Mouse (Mus musculus): ENCODE measurements around the gene AI837181. TPM values are rescaled to one million over a fixed set of nuclear protein-coding genes. Genes with fewer than 3 reads are reported as not detected.
"Not testable (repeated sequence)": the region's sequence is repeated elsewhere in the genome, so short reads cannot be mapped to it uniquely, and the experiment has no call there.

AI837181 gene
- polyA plus RNA-seq, 1 experiment from 2014 or later: 67.9 TPM

DNA sequence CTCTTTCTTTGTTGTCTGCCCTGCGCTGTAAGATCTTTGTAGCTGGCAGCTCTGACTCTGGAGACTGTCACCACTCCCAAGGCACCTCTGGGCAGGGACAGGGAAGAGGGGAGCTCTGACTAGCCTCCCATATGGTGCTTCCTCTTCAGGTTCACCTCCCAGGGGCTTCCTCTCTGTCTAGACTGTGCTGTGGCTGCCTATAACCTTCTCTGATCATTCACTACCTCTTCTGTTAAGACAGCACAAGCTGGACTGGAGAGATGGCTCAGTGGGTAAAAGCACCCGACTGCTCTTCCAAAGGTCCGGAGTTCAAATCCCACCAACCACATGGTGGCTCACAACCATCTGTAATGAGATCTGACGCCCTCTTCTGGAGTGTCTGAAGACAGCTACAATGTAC is 23.9 kb upstream of the AI837181 start:
- H3K27me3 ChIP-seq; H3K9ac ChIP-seq; H3K4me2 ChIP-seq (replicated peaks); H3K4me3 ChIP-seq; ATAC-seq (ENCODE audit: insufficient number of reproducible peaks, insufficient read depth, low FRiP score, low TSS enrichment); H3K36me3 ChIP-seq; H3K9me3 ChIP-seq; H3K4me1 ChIP-seq; H3K27ac ChIP-seq: not testable (repeated sequence)
- WGBS: 63% methylated on average over 4 of the region's 4 CpGs

DNA sequence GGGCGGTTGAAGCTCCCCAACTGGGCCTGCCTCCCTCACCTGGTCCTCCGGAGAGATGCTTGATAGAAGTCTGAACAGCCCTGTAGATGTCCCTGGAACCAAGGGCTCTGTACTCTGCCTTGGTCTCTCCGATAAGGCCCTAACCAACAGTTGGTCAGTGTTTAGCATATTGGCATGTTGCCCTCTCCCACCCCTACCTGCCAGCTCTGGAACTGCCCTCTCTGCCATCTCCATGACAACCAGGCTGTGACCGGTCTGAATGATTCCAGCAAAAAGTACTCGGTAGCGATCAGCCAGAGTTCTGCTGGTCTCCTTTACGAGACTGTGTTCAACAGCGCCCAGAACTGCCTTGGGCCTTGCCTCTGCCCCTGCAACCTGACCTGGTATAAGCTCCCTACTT is 22.7 kb upstream of the AI837181 start, which contains the start of gene Tsga10ip:
Gene Tsga10ip (minus strand): TSS at position 234 of the 400 bp plus-strand sequence.
- H3K9me3 ChIP-seq: no peaks in the 10 kb centered on the region
- no peaks in the 10 kb centered on the region for H3K36me3 ChIP-seq
- peaks cover 3% of the 10 kb centered on the region; the same call in 1 of the 2 replicates for H3K4me1 ChIP-seq
- H3K27ac ChIP-seq: no peak within 1 kb of the TSS
- no peak for ATAC-seq (ENCODE audit: insufficient number of reproducible peaks, insufficient read depth, low FRiP score, low TSS enrichment)
- 82% methylated on average over 8 of the region's 8 CpGs for WGBS
- no peak within 1 kb of the TSS for H3K9ac ChIP-seq
- no peak within 1 kb of the TSS for H3K4me2 ChIP-seq (replicated peaks)
- no peak within 1 kb of the TSS for H3K4me3 ChIP-seq
- H3K27me3 ChIP-seq: no peaks in the 10 kb centered on the region

DNA sequence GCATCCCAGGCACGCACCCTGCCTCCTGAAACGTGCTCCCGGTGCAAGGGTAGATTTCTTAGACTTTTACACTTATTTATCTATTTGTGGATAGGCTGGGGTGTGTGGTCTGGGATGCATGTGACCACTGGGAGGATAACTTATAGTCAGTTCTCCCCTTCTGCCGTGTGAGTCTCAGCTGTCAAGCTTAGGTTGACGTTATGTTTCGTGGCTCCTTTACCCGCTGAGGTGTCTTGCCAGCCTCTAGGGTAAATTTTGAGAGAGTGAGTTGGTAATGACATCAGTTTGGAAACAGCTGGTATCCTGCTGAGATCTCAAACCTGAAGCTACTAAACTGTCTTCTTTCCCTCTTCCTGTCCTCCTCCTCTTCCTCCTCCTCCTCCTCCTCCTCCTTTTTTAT is 19.0 kb upstream of the AI837181 start:
- peak overlapping the region; percentile 54; the same call in 1 of the 2 replicates for H3K27ac ChIP-seq
- H3K36me3 ChIP-seq: no peaks in the 10 kb centered on the region
- H3K9ac ChIP-seq: peak overlapping the region; percentile 47
- peaks cover 3% of the 10 kb centered on the region; the same call in 1 of the 2 replicates for H3K4me1 ChIP-seq
- H3K4me2 ChIP-seq (replicated peaks): peak overlapping the region; percentile 47
- no peak for ATAC-seq (ENCODE audit: insufficient number of reproducible peaks, insufficient read depth, low FRiP score, low TSS enrichment)
- peak overlapping the region; percentile 35 for H3K4me3 ChIP-seq
- no peaks in the 10 kb centered on the region for H3K27me3 ChIP-seq
- WGBS: 23% methylated on average over 7 of the region's 7 CpGs
- H3K9me3 ChIP-seq: no peaks in the 10 kb centered on the region

DNA sequence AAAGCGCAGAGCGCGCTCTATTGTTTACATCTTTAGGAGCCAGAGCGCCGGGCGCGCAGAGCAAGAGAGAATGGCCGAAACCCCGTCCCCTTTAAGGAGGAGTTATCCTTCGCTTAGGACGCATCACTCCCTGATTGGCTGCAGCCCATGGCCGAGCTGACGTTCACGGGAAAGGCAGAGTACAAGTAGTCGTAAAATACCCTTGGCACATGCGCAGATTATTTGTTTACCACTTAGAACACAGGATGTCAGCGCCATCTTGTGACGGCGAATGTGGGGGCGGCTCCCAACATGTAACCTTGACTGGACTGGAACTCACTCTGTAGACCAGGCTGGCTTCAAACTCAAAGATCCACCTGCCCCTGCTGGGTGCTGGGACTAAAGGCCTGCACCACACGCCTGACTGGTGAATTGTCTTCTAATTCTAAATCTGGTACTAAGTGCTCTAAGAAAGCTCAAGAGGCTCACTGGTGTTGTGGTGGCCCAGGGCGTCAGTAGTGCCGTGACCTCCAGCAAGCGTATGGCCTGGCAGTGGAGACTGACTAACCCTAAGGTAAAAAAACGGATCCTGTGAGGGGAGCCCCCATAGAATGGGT is 18.3 kb upstream of the AI837181 start:
- Histone ChIP-seq H3K4me3 (peak overlapping the region; percentile 48), H3K9ac (peak overlapping the region; percentile 47), H3K27ac (peak overlapping the region; percentile 85), H3K4me2 (replicated peaks) (peak overlapping the region; percentile 71)
- whole genome bisulfite sequencing: 10% methylated on average over 25 of the region's 25 CpGs
- not testable (repeated sequence) for H3K36me3 ChIP-seq, H3K4me1 ChIP-seq, H3K9me3 ChIP-seq, H3K27me3 ChIP-seq
- peak; percentile 72 for ATAC-seq (ENCODE audit: insufficient number of reproducible peaks, insufficient read depth, low FRiP score, low TSS enrichment)

DNA sequence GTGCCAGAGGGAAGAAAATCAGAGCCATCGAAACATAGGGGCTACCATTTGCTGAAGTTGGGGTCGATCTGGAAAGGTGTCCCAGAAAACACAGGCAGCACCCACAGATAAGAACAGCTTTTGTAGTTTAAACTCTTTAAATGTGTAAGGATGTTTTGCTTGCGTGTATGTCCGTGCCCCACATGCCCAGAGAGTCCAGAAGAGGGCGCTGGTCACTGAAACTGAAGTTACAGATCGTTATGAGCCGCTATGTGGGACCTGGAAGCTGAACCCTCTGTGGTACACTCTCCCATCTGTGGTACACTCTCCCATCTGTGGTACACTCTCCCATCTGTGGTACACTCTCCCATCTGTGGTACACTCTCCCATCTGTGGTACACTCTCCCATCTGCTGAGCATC is 17.8 kb upstream of the AI837181 start:
- Histone ChIP-seq H3K4me1 (peaks cover 8% of the 10 kb centered on the region; the same call in 1 of the 2 replicates), H3K27ac (peak overlapping the region; percentile 85), H3K36me3 (no peaks in the 10 kb centered on the region), H3K4me3 (peak overlapping the region; percentile 48), H3K4me2 (replicated peaks) (peak overlapping the region; percentile 71), H3K9ac (peak overlapping the region; percentile 46), H3K9me3 (no peaks in the 10 kb centered on the region), H3K27me3 (no peaks in the 10 kb centered on the region)
- ATAC-seq (ENCODE audit: insufficient number of reproducible peaks, insufficient read depth, low FRiP score, low TSS enrichment): no peak
- WGBS: 21% methylated on average over 7 of the region's 7 CpGs

DNA sequence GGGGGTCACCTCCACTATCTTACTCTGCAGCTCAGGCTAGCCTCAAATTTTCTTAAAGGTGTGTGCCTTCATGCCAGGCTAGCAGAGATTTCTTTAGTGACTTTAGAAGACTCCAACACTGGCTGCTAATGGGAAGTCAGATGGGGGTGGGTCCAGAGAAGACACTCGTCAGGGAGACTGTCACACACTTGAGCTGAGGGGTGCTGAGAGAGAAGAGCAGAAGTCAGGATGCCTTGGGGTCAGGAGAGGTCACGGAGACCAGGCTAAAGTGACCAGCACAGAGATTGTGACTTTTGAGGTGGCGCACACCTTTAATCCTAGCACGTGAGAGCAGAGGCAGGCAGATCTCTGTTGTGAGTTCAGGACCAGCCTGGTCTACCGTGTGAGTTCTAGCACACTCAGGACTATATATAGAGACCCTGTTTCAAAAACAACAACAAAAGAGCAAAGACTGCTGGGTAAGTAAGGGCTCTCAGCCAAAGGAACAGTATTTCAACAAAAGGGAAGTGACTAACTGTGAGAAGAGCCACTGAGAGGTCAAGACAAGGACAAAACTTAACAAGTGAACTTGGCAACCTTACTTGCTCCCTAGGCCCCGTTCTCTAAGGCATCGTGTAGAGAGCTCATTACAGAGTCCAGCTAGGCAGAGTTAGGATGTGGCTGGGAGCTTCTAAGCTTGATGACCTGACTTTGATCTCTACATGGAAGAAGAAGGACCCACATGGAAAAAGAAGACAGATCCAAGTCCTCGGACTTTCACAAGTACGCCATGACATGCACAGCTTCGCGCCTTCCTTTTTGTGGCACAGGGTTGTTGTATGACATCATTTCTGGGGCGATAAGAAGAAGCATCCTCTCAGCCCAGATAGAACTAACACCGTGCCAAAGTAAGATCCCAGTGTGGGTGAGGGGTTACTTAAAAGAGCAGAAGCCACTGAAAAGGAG is 16.6 kb upstream of the AI837181 start:
- H3K9me3 ChIP-seq: no peaks in the 10 kb centered on the region
- 87% methylated on average over 13 of the region's 13 CpGs for WGBS
- H3K9ac ChIP-seq: no peak overlapping the region
- ATAC-seq (ENCODE audit: insufficient number of reproducible peaks, insufficient read depth, low FRiP score, low TSS enrichment): no peak
- H3K4me2 ChIP-seq (replicated peaks): peak overlapping the region; percentile 71; the same call in 1 of the 2 replicates
- H3K4me3 ChIP-seq: no peak overlapping the region
- H3K27ac ChIP-seq: no peak overlapping the region
- no peaks in the 10 kb centered on the region for H3K27me3 ChIP-seq
- no peaks in the 10 kb centered on the region for H3K36me3 ChIP-seq
- H3K4me1 ChIP-seq: peaks cover 8% of the 10 kb centered on the region; the same call in 1 of the 2 replicates

DNA sequence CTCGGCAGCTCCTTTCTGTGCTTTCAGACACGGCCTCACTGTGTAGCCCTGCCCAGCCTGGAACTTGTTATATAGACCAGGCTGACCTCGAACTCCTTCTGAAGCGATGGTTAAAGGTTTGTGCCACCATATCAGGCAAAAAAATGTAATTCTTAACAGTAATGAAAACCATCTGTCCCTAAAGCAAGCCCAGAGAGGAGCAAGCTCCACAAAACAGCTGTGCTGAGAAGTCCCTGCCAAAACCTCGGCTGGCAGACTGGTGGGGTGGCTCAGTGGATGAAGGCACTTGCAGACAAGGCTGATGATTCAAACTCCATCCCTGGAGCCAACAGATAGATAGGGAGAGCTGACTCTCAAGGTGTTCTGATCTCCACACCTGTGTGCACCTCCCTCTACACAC is 15.9 kb upstream of the AI837181 start:
- Histone ChIP-seq H3K9me3 (no peaks in the 10 kb centered on the region), H3K9ac (no peak overlapping the region), H3K36me3 (no peaks in the 10 kb centered on the region), H3K27ac (no peak overlapping the region), H3K4me3 (no peak overlapping the region), H3K4me2 (replicated peaks) (no peak overlapping the region), H3K4me1 (peaks cover 8% of the 10 kb centered on the region; the same call in 1 of the 2 replicates), H3K27me3 (no peaks in the 10 kb centered on the region)
- WGBS: 43% methylated on average over 5 of the region's 5 CpGs
- no peak for ATAC-seq (ENCODE audit: insufficient number of reproducible peaks, insufficient read depth, low FRiP score, low TSS enrichment)

DNA sequence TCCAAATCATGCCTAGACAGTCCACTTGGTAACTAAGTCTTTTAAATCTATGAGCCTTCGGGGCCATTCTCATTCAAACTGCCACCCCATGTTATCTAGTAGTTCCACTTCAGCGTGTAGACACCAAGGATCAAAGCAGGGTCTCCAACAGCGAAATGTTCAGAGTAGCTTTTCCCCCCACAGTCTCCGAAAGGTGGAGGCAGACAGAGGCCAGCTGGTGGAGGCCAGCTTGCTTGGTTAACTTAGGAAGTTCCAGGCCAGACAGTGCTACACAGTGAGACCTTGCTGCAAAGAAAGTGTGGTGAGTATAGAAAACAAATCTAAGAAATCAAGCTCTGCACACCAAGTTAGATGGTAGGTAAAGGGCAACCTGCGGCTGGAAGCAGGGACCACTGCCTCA is 14.3 kb upstream of the AI837181 start:
- Histone ChIP-seq H3K27me3 (no peaks in the 10 kb centered on the region), H3K9ac (no peak overlapping the region), H3K27ac (no peak overlapping the region), H3K4me1 (peaks cover 7% of the 10 kb centered on the region; the same call in 1 of the 2 replicates), H3K4me2 (replicated peaks) (no peak overlapping the region), H3K4me3 (no peak overlapping the region), H3K9me3 (no peaks in the 10 kb centered on the region), H3K36me3 (no peaks in the 10 kb centered on the region)
- no peak for ATAC-seq (ENCODE audit: insufficient number of reproducible peaks, insufficient read depth, low FRiP score, low TSS enrichment)
- WGBS: 87% methylated on average over 5 of the region's 5 CpGs

DNA sequence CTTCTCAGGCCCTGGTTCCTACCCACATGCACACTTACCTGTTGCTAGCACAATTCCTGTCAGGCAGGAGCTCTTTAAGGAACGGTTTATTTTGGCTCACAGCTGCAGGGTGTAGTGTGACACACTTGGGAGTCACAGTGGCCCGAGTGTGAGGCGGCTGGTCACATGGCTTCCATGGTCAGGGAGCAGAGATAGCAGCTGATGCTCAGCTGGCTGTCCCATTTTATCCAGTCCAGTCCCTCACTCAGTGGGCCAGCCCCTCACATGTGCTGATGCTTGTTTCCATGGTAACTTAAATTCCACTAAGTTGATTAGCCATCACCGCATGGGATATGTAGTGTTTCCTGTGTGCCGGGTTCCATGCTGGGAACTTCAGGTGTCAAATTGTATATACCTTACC is 13.0 kb upstream of the AI837181 start:
- Histone ChIP-seq H3K9ac (no peak overlapping the region), H3K27ac (no peak overlapping the region), H3K4me2 (replicated peaks) (no peak overlapping the region), H3K27me3 (no peaks in the 10 kb centered on the region), H3K9me3 (no peaks in the 10 kb centered on the region), H3K4me3 (no peak overlapping the region), H3K36me3 (no peaks in the 10 kb centered on the region), H3K4me1 (peaks cover 4% of the 10 kb centered on the region; the same call in 1 of the 2 replicates)
- no peak for ATAC-seq (ENCODE audit: insufficient number of reproducible peaks, insufficient read depth, low FRiP score, low TSS enrichment)
- 54% methylated on average over 5 of the region's 5 CpGs for WGBS

DNA sequence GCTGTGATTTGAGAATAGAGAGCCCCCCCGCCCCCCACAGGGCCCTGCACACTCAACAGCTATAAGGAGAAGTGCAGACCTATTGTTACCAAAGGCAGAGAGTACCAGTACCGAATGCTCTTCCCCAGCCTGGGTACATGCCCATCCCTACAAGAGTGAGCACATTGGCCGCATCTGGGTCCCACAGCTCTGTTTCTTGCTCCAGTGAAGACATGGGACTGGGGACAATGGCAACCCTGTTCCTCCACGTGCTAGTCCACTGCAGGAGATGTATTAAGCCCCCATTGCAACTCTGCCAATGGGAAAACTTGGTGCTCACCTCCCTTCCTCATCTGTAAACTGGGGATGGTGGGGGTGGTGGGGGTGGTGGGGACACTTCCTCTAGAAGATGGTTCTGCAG is 11.1 kb upstream of the AI837181 start:
- Histone ChIP-seq H3K4me1 (0 out of 2 replicates have a peak, but pooled peaks cover 4% of the 10 kb centered on the region), H3K9me3 (no peaks in the 10 kb centered on the region), H3K4me2 (replicated peaks) (no peak overlapping the region), H3K9ac (no peak overlapping the region), H3K27ac (no peak overlapping the region), H3K36me3 (0 out of 2 replicates have a peak, but pooled peaks cover 6% of the 10 kb centered on the region), H3K27me3 (no peaks in the 10 kb centered on the region), H3K4me3 (no peak overlapping the region)
- 63% methylated on average over 4 of the region's 4 CpGs for WGBS
- ATAC-seq (ENCODE audit: insufficient number of reproducible peaks, insufficient read depth, low FRiP score, low TSS enrichment): no peak

DNA sequence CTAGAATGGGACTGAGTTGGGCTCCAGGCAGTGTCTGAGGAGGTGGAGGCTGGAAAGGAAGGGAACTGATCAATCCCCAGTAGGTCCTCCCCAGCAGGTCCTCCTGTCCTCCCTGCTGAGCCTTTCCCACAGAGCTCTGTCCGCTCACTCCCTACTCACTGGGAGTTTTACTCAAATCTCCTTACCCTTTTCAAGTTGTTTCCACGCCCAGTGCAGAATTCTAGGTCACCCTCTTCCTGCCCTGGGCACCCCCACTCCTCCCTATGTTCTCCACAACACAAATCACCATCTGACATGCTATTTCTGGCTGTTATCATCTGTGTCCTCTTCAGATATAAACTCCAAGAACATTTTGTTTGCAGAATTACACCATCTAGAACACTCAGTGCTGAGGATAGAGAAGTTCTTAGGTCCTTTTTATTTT is 10.4 kb upstream of the AI837181 start:
- Histone ChIP-seq H3K27me3 (no peaks in the 10 kb centered on the region), H3K27ac (no peak overlapping the region), H3K9ac (no peak overlapping the region), H3K4me3 (no peak overlapping the region), H3K9me3 (no peaks in the 10 kb centered on the region), H3K36me3 (0 out of 2 replicates have a peak, but pooled peaks cover 6% of the 10 kb centered on the region), H3K4me1 (0 out of 2 replicates have a peak, but pooled peaks cover 4% of the 10 kb centered on the region), H3K4me2 (replicated peaks) (no peak overlapping the region)
- 50% methylated on average over 2 of the region's 2 CpGs for WGBS
- no peak for ATAC-seq (ENCODE audit: insufficient number of reproducible peaks, insufficient read depth, low FRiP score, low TSS enrichment)
